Mouse (Mus musculus): ENCODE data around the gene Pax2. TPM values are rescaled to one million over a fixed set of nuclear protein-coding genes. Genes with fewer than 3 reads are reported as not detected.
A peak's percentile ranks its signal among the peaks of the same experiment; 100 is the strongest.
"Not testable (repeated sequence)": the region's sequence is repeated elsewhere in the genome, so short reads cannot be mapped to it uniquely, and the experiment has no call there.

The Pax2 gene
- polyA plus RNA-seq, 1 experiment from 2014 or later = not detected

DNA sequence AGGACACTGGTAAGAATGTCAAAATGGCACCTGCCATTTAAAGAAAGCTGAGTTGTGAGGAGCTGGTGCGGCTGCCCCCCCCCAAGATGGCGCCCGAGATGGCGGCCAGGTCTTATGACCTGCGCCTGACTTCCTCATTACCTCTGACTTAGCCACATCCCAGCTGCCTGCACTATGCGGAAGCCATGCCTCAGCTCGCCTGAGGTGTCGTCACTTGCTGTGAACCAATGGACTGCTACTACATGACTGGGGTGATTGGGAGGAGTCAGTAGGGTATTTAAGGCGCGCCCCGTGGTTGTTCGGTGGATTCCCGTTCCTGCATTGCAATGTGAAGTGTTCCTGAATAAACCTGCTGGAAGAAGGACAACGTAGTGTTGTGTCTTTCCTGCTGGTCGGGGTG lies 86.8 kb downstream of the Pax2 start:
- peaks cover 20% of the 10 kb centered on the region for H3K27me3 ChIP-seq (replicated peaks; ENCODE audit: control insufficient read depth, insufficient read depth, low read length)
- not testable (repeated sequence) for ATAC-seq; H3K36me3 ChIP-seq (ENCODE audit: control insufficient read depth, insufficient read depth); H3K4me1 ChIP-seq (replicated peaks; ENCODE audit: control insufficient read depth, insufficient read depth, low read length); H3K9ac ChIP-seq (replicated peaks; ENCODE audit: low read depth, low read length); H3K4me3 ChIP-seq (replicated peaks; ENCODE audit: low read length); H3K9me3 ChIP-seq (ENCODE audit: control insufficient read depth, low read length); H3K4me2 ChIP-seq (ENCODE audit: low read length); H3K27ac ChIP-seq (ENCODE audit: low read length)
- WGBS = 92% methylated on average over 15 of the region's 15 CpGs

DNA sequence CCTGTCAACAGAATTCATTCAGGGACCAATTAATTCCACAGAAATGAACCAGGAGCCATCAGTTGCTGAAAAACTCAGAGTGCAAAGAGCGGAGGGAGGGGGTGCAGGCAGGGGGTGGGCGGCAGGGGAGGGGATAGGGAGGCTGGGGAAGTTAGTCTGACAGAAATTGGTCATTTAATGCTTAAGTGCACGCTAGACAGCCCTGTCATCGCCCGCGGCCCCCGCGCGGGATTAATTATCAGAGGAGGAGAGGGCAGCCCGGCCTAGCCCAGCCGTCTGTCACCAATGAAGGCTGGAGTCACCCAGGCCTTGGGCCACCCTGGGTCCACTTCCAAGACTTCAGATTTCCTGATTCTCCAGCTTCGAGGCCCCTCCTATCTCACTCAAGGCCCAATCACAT lies 93.6 kb downstream of the Pax2 start:
- 80% methylated on average over 12 of the region's 12 CpGs for WGBS

DNA sequence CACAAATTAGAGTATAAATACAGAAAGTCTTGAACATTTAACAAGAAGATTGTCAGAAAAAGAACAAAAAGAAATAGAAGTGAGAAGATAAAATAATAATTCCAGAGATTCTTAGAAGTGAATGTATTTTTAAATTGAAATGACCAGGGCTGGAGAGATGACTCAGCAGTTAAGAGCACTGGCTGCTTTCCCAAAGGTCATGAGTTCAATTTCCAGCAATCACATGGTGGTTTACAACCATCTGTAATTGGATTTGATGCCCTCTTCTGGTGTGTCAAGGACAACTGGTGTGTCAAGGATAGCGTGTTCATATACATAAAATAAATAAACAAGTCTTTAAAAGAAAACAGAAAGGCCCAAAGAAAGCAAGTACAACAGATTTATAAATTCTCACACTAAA lies 102.8 kb downstream of the Pax2 start:
- no peak overlapping the region for H3K9ac ChIP-seq (replicated peaks; ENCODE audit: low read depth, low read length)
- WGBS = 92% methylated on average over 1 of the region's 1 CpGs
- H3K27ac ChIP-seq (ENCODE audit: low read length) = no peak overlapping the region
- no peaks in the 10 kb centered on the region for H3K36me3 ChIP-seq (ENCODE audit: control insufficient read depth, insufficient read depth)
- H3K27me3 ChIP-seq (replicated peaks; ENCODE audit: control insufficient read depth, insufficient read depth, low read length) = 0 out of 2 replicates have a peak, but pooled peaks cover 7% of the 10 kb centered on the region
- no peaks in the 10 kb centered on the region for H3K9me3 ChIP-seq (ENCODE audit: control insufficient read depth, low read length)
- no peak for ATAC-seq
- H3K4me2 ChIP-seq (ENCODE audit: low read length) = no peak overlapping the region
- H3K4me3 ChIP-seq (replicated peaks; ENCODE audit: low read length) = no peak overlapping the region
- no peaks in the 10 kb centered on the region for H3K4me1 ChIP-seq (replicated peaks; ENCODE audit: control insufficient read depth, insufficient read depth, low read length)

More for the DNA sequence above, 93.6 kb downstream of the Pax2 start:
- H3K4me2 ChIP-seq (ENCODE audit: low read length) = no peak overlapping the region
- no peaks in the 10 kb centered on the region for H3K4me1 ChIP-seq (replicated peaks; ENCODE audit: control insufficient read depth, insufficient read depth, low read length)
- no peak overlapping the region for H3K4me3 ChIP-seq (replicated peaks; ENCODE audit: low read length)
- no peak for ATAC-seq
- H3K9ac ChIP-seq (replicated peaks; ENCODE audit: low read depth, low read length) = no peak overlapping the region
- H3K27me3 ChIP-seq (replicated peaks; ENCODE audit: control insufficient read depth, insufficient read depth, low read length) = 0 out of 2 replicates have a peak, but pooled peaks cover 3% of the 10 kb centered on the region
- no peaks in the 10 kb centered on the region for H3K9me3 ChIP-seq (ENCODE audit: control insufficient read depth, low read length)
- H3K27ac ChIP-seq (ENCODE audit: low read length) = no peak overlapping the region
- H3K36me3 ChIP-seq (ENCODE audit: control insufficient read depth, insufficient read depth) = no peaks in the 10 kb centered on the region

DNA sequence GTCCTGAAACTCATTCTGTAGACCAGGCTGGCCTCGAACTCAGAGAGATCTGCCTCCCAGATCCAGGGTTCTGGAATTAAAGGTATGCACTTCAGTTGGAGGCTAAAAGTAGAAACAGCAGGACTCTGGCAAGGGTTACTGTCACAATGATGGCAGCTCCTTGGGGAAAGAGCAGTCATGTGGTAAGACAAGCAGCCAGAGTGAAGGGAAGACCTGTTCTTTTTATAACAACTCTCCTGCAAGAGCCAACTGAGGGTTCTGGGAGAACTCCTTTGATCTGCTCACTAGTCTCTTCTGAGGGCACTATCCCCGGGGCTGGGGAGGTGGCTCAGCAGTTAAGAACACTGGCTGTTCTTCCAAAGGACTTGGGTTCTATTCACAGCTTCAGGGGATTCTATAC lies 112.9 kb downstream of the Pax2 start:
- 71% methylated on average over 2 of the region's 2 CpGs for WGBS
- H3K4me3 ChIP-seq (replicated peaks; ENCODE audit: low read length) = no peak overlapping the region

DNA sequence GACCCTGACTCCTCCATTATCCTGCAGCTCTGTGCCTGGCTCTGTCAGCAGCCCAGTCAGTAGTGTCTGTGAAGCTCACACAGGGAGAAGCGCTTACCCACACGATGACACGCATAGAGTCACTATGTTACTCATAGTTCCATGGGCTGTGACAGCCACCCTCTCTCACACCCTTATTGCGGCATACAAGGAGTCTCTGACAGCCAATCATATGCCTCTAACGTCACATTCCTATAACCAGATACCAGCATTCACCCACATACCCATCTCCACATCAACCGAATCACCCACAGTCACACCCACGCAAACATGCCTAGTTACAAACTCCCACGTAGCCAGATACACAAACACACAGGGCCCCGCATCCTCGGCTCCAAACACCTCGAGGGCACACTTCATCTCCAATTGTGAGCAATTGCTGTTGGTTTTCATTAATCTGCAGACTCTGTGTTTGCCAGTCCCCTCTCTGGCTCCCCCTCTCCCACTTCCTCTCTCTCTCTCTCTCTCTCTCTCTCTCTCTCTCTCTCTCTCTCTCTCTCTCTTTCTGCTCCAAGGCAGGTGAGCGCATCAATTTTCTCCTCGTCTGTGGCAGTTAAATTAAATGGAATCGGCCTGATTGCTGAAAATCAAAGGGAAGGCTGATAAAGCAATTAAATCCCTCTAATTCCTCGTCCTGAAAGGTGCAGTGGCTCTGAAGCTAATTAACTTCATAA lies 118.5 kb downstream of the Pax2 start:
- H3K27ac ChIP-seq (ENCODE audit: low read length) = no peak overlapping the region
- H3K4me2 ChIP-seq (ENCODE audit: low read length) = no peak overlapping the region
- no peaks in the 10 kb centered on the region for H3K36me3 ChIP-seq (ENCODE audit: control insufficient read depth, insufficient read depth)
- H3K4me3 ChIP-seq (replicated peaks; ENCODE audit: low read length) = no peak overlapping the region
- peaks cover 7% of the 10 kb centered on the region for H3K4me1 ChIP-seq (replicated peaks; ENCODE audit: control insufficient read depth, insufficient read depth, low read length)
- H3K27me3 ChIP-seq (replicated peaks; ENCODE audit: control insufficient read depth, insufficient read depth, low read length) = peaks cover 14% of the 10 kb centered on the region; the same call in 1 of the 2 replicates
- ATAC-seq = no peak
- 43% methylated on average over 15 of the region's 15 CpGs for WGBS
- H3K9ac ChIP-seq (replicated peaks; ENCODE audit: low read depth, low read length) = no peak overlapping the region
- no peaks in the 10 kb centered on the region for H3K9me3 ChIP-seq (ENCODE audit: control insufficient read depth, low read length)

More for the DNA sequence above, 112.9 kb downstream of the Pax2 start:
- H3K4me2 ChIP-seq (ENCODE audit: low read length) = no peak overlapping the region
- H3K4me1 ChIP-seq (replicated peaks; ENCODE audit: control insufficient read depth, insufficient read depth, low read length) = no peaks in the 10 kb centered on the region
- no peak overlapping the region for H3K27ac ChIP-seq (ENCODE audit: low read length)
- no peak overlapping the region for H3K9ac ChIP-seq (replicated peaks; ENCODE audit: low read depth, low read length)
- peaks cover 6% of the 10 kb centered on the region; the same call in 1 of the 2 replicates for H3K27me3 ChIP-seq (replicated peaks; ENCODE audit: control insufficient read depth, insufficient read depth, low read length)
- H3K36me3 ChIP-seq (ENCODE audit: control insufficient read depth, insufficient read depth) = no peaks in the 10 kb centered on the region
- H3K9me3 ChIP-seq (ENCODE audit: control insufficient read depth, low read length) = no peaks in the 10 kb centered on the region
- ATAC-seq = no peak

DNA sequence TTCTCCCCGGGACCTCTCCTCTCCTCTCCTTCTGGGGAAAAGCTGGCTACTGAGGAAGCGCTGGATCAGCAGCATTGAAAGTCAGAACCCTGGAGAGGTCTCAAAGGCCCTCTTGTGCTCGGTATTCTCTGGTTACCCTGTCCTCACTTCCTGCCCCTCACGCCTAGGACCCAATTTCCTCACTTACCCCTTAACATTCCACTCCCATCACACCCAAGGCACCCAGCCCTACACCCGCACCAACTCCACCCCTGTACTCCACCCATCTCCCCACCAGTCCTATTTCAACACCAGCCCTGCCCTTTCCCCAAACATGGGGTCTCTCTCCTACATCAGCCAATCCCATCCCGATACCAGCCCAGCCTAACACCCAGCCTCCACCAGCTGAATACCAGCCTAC lies 119.1 kb downstream of the Pax2 start:
- Histone ChIP-seq H3K36me3 (ENCODE audit: control insufficient read depth, insufficient read depth) (no peaks in the 10 kb centered on the region), H3K9ac (replicated peaks; ENCODE audit: low read depth, low read length) (no peak overlapping the region), H3K9me3 (ENCODE audit: control insufficient read depth, low read length) (no peaks in the 10 kb centered on the region), H3K27ac (ENCODE audit: low read length) (no peak overlapping the region), H3K27me3 (replicated peaks; ENCODE audit: control insufficient read depth, insufficient read depth, low read length) (peaks cover 12% of the 10 kb centered on the region; the same call in 1 of the 2 replicates), H3K4me2 (ENCODE audit: low read length) (no peak overlapping the region), H3K4me3 (replicated peaks; ENCODE audit: low read length) (no peak overlapping the region), H3K4me1 (replicated peaks; ENCODE audit: control insufficient read depth, insufficient read depth, low read length) (peaks cover 10% of the 10 kb centered on the region)
- 15% methylated on average over 6 of the region's 6 CpGs for WGBS
- no peak for ATAC-seq

DNA sequence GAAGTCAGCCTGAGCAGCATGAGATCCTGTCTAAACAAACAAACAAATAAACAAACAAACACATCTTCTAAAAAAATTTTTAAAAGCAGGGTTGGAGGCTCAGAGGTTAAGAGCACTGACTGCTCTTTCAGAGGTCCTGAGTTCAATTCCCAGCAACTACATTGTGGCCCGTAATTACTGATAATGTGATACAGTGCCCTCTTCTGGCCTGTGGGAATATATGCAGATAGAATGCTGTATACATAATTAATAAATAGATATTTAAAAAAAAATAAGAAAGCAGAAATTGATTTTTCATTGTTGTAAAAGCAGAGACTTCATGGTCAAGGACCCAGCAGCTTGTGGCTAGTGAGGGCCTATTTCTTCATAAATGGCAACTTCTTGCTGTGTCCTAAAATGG lies 119.9 kb downstream of the Pax2 start:
- peaks cover 12% of the 10 kb centered on the region; the same call in 1 of the 2 replicates for H3K27me3 ChIP-seq (replicated peaks; ENCODE audit: control insufficient read depth, insufficient read depth, low read length)
- 84% methylated on average over 1 of the region's 1 CpGs for WGBS
- no peaks in the 10 kb centered on the region for H3K9me3 ChIP-seq (ENCODE audit: control insufficient read depth, low read length)
- H3K9ac ChIP-seq (replicated peaks; ENCODE audit: low read depth, low read length) = no peak overlapping the region
- no peaks in the 10 kb centered on the region for H3K36me3 ChIP-seq (ENCODE audit: control insufficient read depth, insufficient read depth)
- no peak overlapping the region for H3K4me2 ChIP-seq (ENCODE audit: low read length)
- no peak overlapping the region for H3K4me3 ChIP-seq (replicated peaks; ENCODE audit: low read length)
- no peak overlapping the region for H3K27ac ChIP-seq (ENCODE audit: low read length)
- no peak for ATAC-seq
- H3K4me1 ChIP-seq (replicated peaks; ENCODE audit: control insufficient read depth, insufficient read depth, low read length) = peaks cover 17% of the 10 kb centered on the region

DNA sequence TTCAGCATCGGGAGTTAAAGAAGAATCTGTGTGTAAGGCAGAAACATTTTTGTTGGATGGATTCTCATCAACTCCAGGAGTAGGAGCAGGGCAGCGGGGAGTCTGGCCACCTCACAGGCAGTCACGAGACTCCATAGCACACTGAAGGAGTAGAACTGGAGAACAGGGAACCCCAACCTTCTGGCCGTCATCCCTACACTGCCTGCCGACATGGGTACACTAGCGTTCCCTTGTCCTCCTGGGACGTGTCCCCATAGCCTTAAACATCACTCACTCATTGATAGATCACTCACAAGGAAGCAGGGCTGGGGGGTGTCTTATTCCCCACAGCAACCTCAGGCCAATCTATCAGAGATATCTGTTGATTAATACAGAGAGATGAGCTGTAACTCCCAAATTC lies 120.7 kb downstream of the Pax2 start:
- Histone ChIP-seq H3K9me3 (ENCODE audit: control insufficient read depth, low read length) (no peaks in the 10 kb centered on the region), H3K9ac (replicated peaks; ENCODE audit: low read depth, low read length) (no peak overlapping the region), H3K4me1 (replicated peaks; ENCODE audit: control insufficient read depth, insufficient read depth, low read length) (peaks cover 25% of the 10 kb centered on the region), H3K4me3 (replicated peaks; ENCODE audit: low read length) (no peak overlapping the region), H3K27me3 (replicated peaks; ENCODE audit: control insufficient read depth, insufficient read depth, low read length) (peaks cover 12% of the 10 kb centered on the region; the same call in 1 of the 2 replicates), H3K27ac (ENCODE audit: low read length) (no peak overlapping the region), H3K4me2 (ENCODE audit: low read length) (no peak overlapping the region), H3K36me3 (ENCODE audit: control insufficient read depth, insufficient read depth) (no peaks in the 10 kb centered on the region)
- WGBS = 89% methylated on average over 7 of the region's 7 CpGs
- no peak for ATAC-seq

DNA sequence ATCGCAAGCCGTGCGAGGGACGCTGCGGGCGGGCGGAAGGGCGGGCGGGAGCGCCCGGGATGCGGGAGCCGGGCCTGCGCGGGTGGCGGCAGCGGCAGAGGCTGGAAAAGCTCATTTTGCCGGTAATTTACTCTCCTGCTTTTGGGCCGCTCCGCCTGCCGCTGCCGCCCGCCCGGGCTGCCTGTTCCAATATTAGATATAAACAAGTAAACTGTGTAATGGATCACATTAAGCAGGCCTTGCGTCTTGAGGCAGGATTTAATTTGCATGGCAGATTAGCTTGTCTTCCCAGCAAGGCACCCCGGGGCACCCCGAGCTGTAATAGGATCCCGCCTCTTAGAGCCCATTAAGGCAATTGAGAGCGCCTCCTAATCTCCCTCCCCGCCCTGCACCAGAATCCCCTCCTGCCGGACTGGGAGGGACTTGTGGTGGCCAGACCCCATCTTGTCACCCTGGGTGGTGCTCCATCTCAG lies 126.7 kb downstream of the Pax2 start:
- Histone ChIP-seq H3K4me2 (ENCODE audit: low read length) (peak overlapping the region; percentile 62), H3K9me3 (ENCODE audit: control insufficient read depth, low read length) (no peaks in the 10 kb centered on the region), H3K4me1 (replicated peaks; ENCODE audit: control insufficient read depth, insufficient read depth, low read length) (peaks cover 38% of the 10 kb centered on the region), H3K9ac (replicated peaks; ENCODE audit: low read depth, low read length) (peak overlapping the region; percentile 65), H3K27me3 (replicated peaks; ENCODE audit: control insufficient read depth, insufficient read depth, low read length) (peaks cover 36% of the 10 kb centered on the region), H3K4me3 (replicated peaks; ENCODE audit: low read length) (peak overlapping the region; percentile 37), H3K36me3 (ENCODE audit: control insufficient read depth, insufficient read depth) (no peaks in the 10 kb centered on the region), H3K27ac (ENCODE audit: low read length) (peak overlapping the region; percentile 35)
- ATAC-seq = peak; percentile 49
- under 1% methylated on average over 31 of the region's 31 CpGs for WGBS

All from forebrain, embryonic 16.5 days (tissue).